Mouse (Mus musculus) hindbrain, embryonic 14.5 days (tissue): Measurements from ENCODE around the gene Arid2. TPM values are rescaled to one million over a fixed set of nuclear protein-coding genes. Genes with fewer than 3 reads are reported as not detected.
A peak's percentile ranks its signal among the peaks of the same experiment; 100 is the strongest.
"Not testable (repeated sequence)": the region's sequence is repeated elsewhere in the genome, so short reads cannot be mapped to it uniquely, and the experiment has no call there.

Experiments used
- ATAC-seq: fragments of 200-750 bp; cut with Nextera tagmentation; 2 replicates; pipeline ENCODE4 v1.8.0; 2017; ENCODE audit warnings: moderate number of reproducible peaks, mild to moderate bottlenecking, moderate TSS enrichment, moderate library complexity; ENCODE audit not compliant: low FRiP score
- DNase-seq: peaks from one replicate; pipeline ENCODE4 v3.0.0-alpha.2; 2015; ENCODE audit warnings: low spot score
- H3K27ac ChIP-seq: fragments of 300-500 bp; sonication (generic); 2 replicates; pipeline ENCODE4 v1.5.1; 2014; ENCODE audit warnings: mild to moderate bottlenecking, moderate library complexity
- H3K27me3 ChIP-seq: fragments of 300-500 bp; sonication (generic); 2 replicates; pipeline ENCODE4 v1.6.1; 2014; ENCODE audit warnings: mild to moderate bottlenecking, low read length, mixed read lengths; ENCODE audit not compliant: control insufficient read depth, insufficient read depth
- H3K36me3 ChIP-seq: fragments of 300-500 bp; sonication (generic); replicated peaks from 2 replicates; pipeline ENCODE4 v1.6.1; 2014; ENCODE audit not compliant: control insufficient read depth, insufficient read depth
- H3K4me1 ChIP-seq: fragments of 300-500 bp; sonication (generic); replicated peaks from 2 replicates; pipeline ENCODE4 v1.6.1; 2014; ENCODE audit warnings: antibody characterized with exemption, low read length, mixed read lengths; ENCODE audit not compliant: control insufficient read depth, insufficient read depth
- H3K4me2 ChIP-seq: fragments of 300-500 bp; sonication (generic); replicated peaks from 2 replicates; pipeline ENCODE4 v1.6.1; 2014; ENCODE audit warnings: mild to moderate bottlenecking, moderate library complexity
- H3K4me3 ChIP-seq: fragments of 300-500 bp; sonication (generic); replicated peaks from 2 replicates; pipeline ENCODE4 v1.5.1; 2014; ENCODE audit warnings: mild to moderate bottlenecking, low read length
- H3K9ac ChIP-seq: fragments of 300-500 bp; sonication (generic); 2 replicates; pipeline ENCODE4 v1.6.1; 2014
- H3K9me3 ChIP-seq: fragments of 300-500 bp; sonication (generic); 2 replicates; pipeline ENCODE4 v1.6.1; 2016; ENCODE audit warnings: low read length; ENCODE audit not compliant: control insufficient read depth
- WGBS: fragments of 180-500 bp; shearing (Covaris S2); extraction: QIAGEN DNeasy Blood & Tissue Kit; methylation state at CpG from one replicate; pipeline ENCODE4 v1.1.7; 2014; 5-methylcytosine and 5-hydroxymethylcytosine counted together
- polyA plus RNA-seq: library from polyadenylated mRNA; unstranded; fragments of >200 nt; fragmentation: Nextera tagmentation; extraction: Ambion mirVana; gene quantifications from 2 replicates; pipeline ENCODE4 v1.2.1, GENCODE M21; 2014

The Arid2 gene
- polyA plus RNA-seq, 1 experiment from 2014 or later: 23.7 TPM

GRCm38 (mm10) chr15:96407151-96407550, 119.8 kb downstream of the Arid2 start:
- Histone ChIP-seq H3K27me3 (no peaks in the 10 kb centered on the region), H3K4me3 (no peak overlapping the region), H3K9ac (no peak overlapping the region), H3K4me2 (no peak overlapping the region), H3K27ac (peak overlapping the region; percentile 32; the same call in 1 of the 2 replicates), H3K36me3 (peaks cover 42% of the 10 kb centered on the region), H3K9me3 (no peaks in the 10 kb centered on the region), H3K4me1 (no peaks in the 10 kb centered on the region)
- DNase-seq (no peak), ATAC-seq (no peak)
- 94% methylated on average over 2 of the region's 2 CpGs for WGBS

- DNase-seq (no peak), ATAC-seq (no peak)
- Histone ChIP-seq H3K9me3 (no peaks in the 10 kb centered on the region), H3K27me3 (no peaks in the 10 kb centered on the region), H3K4me1 (no peaks in the 10 kb centered on the region), H3K4me3 (no peak overlapping the region), H3K4me2 (no peak overlapping the region), H3K27ac (no peak overlapping the region), H3K36me3 (peaks cover 32% of the 10 kb centered on the region), H3K9ac (no peak overlapping the region)
- 92% methylated on average over 6 of the region's 6 CpGs for WGBS
These were observed 121.4 kb downstream of the Arid2 start for GRCm38 (mm10) chr15:96408717-96409121.

- ATAC-seq (no peak), DNase-seq (no peak)
- H3K4me2 ChIP-seq: no peak overlapping the region
- H3K9me3 ChIP-seq: no peaks in the 10 kb centered on the region
- H3K36me3 ChIP-seq: peaks cover 93% of the 10 kb centered on the region
- H3K27me3 ChIP-seq: no peaks in the 10 kb centered on the region
- no peak overlapping the region for H3K4me3 ChIP-seq
- H3K27ac ChIP-seq: no peak overlapping the region
- no peak overlapping the region for H3K9ac ChIP-seq
- no peaks in the 10 kb centered on the region for H3K4me1 ChIP-seq
- WGBS: 96% methylated on average over 12 of the region's 12 CpGs
These were observed 130.8 kb downstream of the Arid2 start for GRCm38 (mm10) chr15:96418161-96418560.

GRCm38 (mm10) chr15:96419920-96420319, 132.6 kb downstream of the Arid2 start:
- Histone ChIP-seq H3K4me2 (no peak overlapping the region), H3K4me1 (no peaks in the 10 kb centered on the region), H3K27me3 (no peaks in the 10 kb centered on the region), H3K9me3 (no peaks in the 10 kb centered on the region), H3K4me3 (no peak overlapping the region), H3K27ac (no peak overlapping the region), H3K36me3 (peaks cover 85% of the 10 kb centered on the region), H3K9ac (no peak overlapping the region)
- 96% methylated on average over 8 of the region's 8 CpGs for WGBS
- ATAC-seq: no peak
- DNase-seq: no peak

- Histone ChIP-seq H3K4me2 (no peak overlapping the region), H3K27ac (no peak overlapping the region), H3K4me1 (no peaks in the 10 kb centered on the region), H3K9ac (no peak overlapping the region), H3K9me3 (no peaks in the 10 kb centered on the region), H3K36me3 (peaks cover 28% of the 10 kb centered on the region), H3K27me3 (no peaks in the 10 kb centered on the region), H3K4me3 (no peak overlapping the region)
- DNase-seq (no peak), ATAC-seq (no peak)
- WGBS: 100% methylated on average over 1 of the region's 1 CpGs
These were observed 146.9 kb downstream of the Arid2 start for GRCm38 (mm10) chr15:96434202-96434601.

- not testable (repeated sequence) for H3K27ac ChIP-seq, ATAC-seq, H3K4me2 ChIP-seq, H3K27me3 ChIP-seq, DNase-seq, H3K4me3 ChIP-seq, H3K4me1 ChIP-seq, H3K9ac ChIP-seq, H3K9me3 ChIP-seq
- H3K36me3 ChIP-seq: peaks cover 25% of the 10 kb centered on the region
- 70% methylated on average over 3 of the region's 6 CpGs for WGBS
These were observed 154.2 kb downstream of the Arid2 start for GRCm38 (mm10) chr15:96441480-96441879.

- 83% methylated on average over 10 of the region's 10 CpGs for WGBS
- no peak overlapping the region for H3K27ac ChIP-seq
- no peaks in the 10 kb centered on the region for H3K27me3 ChIP-seq
- H3K4me3 ChIP-seq: no peak overlapping the region
- no peak for ATAC-seq
- H3K4me1 ChIP-seq: no peaks in the 10 kb centered on the region
- H3K36me3 ChIP-seq: peaks cover 28% of the 10 kb centered on the region
- H3K9ac ChIP-seq: no peak overlapping the region
- no peak for DNase-seq
- no peak overlapping the region for H3K4me2 ChIP-seq
- H3K9me3 ChIP-seq: no peaks in the 10 kb centered on the region
These were observed 159.5 kb downstream of the Arid2 start for GRCm38 (mm10) chr15:96446785-96447184.

- Histone ChIP-seq H3K9ac (no peak overlapping the region), H3K4me2 (no peak overlapping the region), H3K4me3 (no peak overlapping the region), H3K36me3 (peaks cover 21% of the 10 kb centered on the region), H3K27me3 (no peaks in the 10 kb centered on the region), H3K4me1 (no peaks in the 10 kb centered on the region), H3K9me3 (no peaks in the 10 kb centered on the region), H3K27ac (no peak overlapping the region)
- WGBS: 94% methylated on average over 7 of the region's 7 CpGs
- DNase-seq (no peak), ATAC-seq (no peak)
These were observed 161.5 kb downstream of the Arid2 start for GRCm38 (mm10) chr15:96448656-96449299.

- WGBS: 95% methylated on average over 1 of the region's 1 CpGs
- peaks cover 6% of the 10 kb centered on the region for H3K36me3 ChIP-seq
- no peaks in the 10 kb centered on the region for H3K9me3 ChIP-seq
- H3K4me2 ChIP-seq: no peak overlapping the region
- DNase-seq (no peak), ATAC-seq (no peak)
- H3K27me3 ChIP-seq: no peaks in the 10 kb centered on the region
- no peaks in the 10 kb centered on the region; the same call in 1 of the 2 replicates for H3K4me1 ChIP-seq
- no peak overlapping the region for H3K4me3 ChIP-seq
- no peak overlapping the region for H3K9ac ChIP-seq
- no peak overlapping the region for H3K27ac ChIP-seq
These were observed 166.0 kb downstream of the Arid2 start for GRCm38 (mm10) chr15:96453346-96453745.
